10 mouse cellular contexts compared by ENCODE assay signal in genomic region chr4:72524100-72524499, GRCm38 (mm10).
DNase-seq lines count a peak whose midpoint lies in the region; ATAC-seq and TF ChIP-seq lines count a peak whose summit lies in the region.
"Had no signal": no experiment of that assay in that cellular context is flagged by ENCODE, and none has a peak within 500 bp of the region (broad histone marks: within the 10 kb centered on the region; RNA-seq: fewer than 3 reads in every experiment).

No protein-coding gene starts in this region.

- no peak overlapping the region for H3K4me3 ChIP-seq in hindbrain, embryonic 16.5 days (ENCODE audit: low read length)
- H3K4me3 ChIP-seq in hindbrain, embryonic 12.5 days: no peak overlapping the region
- no peak overlapping the region for H3K4me3 ChIP-seq in layer of hippocampus, adult 2 months
- H3K4me3 ChIP-seq in heart, embryonic 12.5 days: no peak overlapping the region
- no peak overlapping the region for H3K4me3 ChIP-seq in liver, embryonic 12.5 days

- no peaks in the 10 kb centered on the region for H3K27me3 ChIP-seq in hindbrain, embryonic 16.5 days (replicated peaks; ENCODE audit: control insufficient read depth, insufficient read depth, low read length)
- no peaks in the 10 kb centered on the region for H3K27me3 ChIP-seq in hindbrain, embryonic 12.5 days
- H3K27me3 ChIP-seq in heart, embryonic 12.5 days (replicated peaks): no peaks in the 10 kb centered on the region
- H3K27me3 ChIP-seq in liver, embryonic 12.5 days (replicated peaks): no peaks in the 10 kb centered on the region

- no peak overlapping the region for H3K4me2 ChIP-seq in hindbrain, embryonic 16.5 days (ENCODE audit: low read length)
- H3K4me2 ChIP-seq in hindbrain, embryonic 12.5 days (replicated peaks): no peak overlapping the region
- H3K4me2 ChIP-seq in heart, embryonic 12.5 days: no peak overlapping the region
- no peak overlapping the region for H3K4me2 ChIP-seq in liver, embryonic 12.5 days

- peak; percentile 79 for ATAC-seq in hindbrain, embryonic 16.5 days
- no peak for ATAC-seq in hindbrain, embryonic 12.5 days (ENCODE audit: low FRiP score)
- no peak for ATAC-seq in heart, embryonic 12.5 days (ENCODE audit: insufficient number of reproducible peaks, low FRiP score)
- ATAC-seq in liver, embryonic 12.5 days: no peak

- peak; percentile 84 for DNase-seq in cerebellum, adult 9-10 months
- DNase-seq in layer of hippocampus, adult 2 months (ENCODE audit: low spot score in 2 of 2): peak; percentile 60 to 75
- DNase-seq in right cerebral cortex, postnatal 10 days (ENCODE audit: low spot score in 2 of 2): peak; percentile 78
- DNase-seq in c-Kit-positive CD71-positive TER-119-positive erythroid progenitor cells, embryonic 14.5 days (ENCODE audit: low spot score): no peak
- DNase-seq: kidney, adult 11 months had no signal

- H3K9me3 ChIP-seq in hindbrain, embryonic 16.5 days (ENCODE audit: control insufficient read depth, low read length): no peaks in the 10 kb centered on the region
- H3K9me3 ChIP-seq in hindbrain, embryonic 12.5 days (replicated peaks): no peaks in the 10 kb centered on the region
- H3K9me3 ChIP-seq in heart, embryonic 12.5 days (replicated peaks): peaks cover 2% of the 10 kb centered on the region; the same call in 1 of the 2 replicates
- no peaks in the 10 kb centered on the region for H3K9me3 ChIP-seq in liver, embryonic 12.5 days (replicated peaks)

- no peaks in the 10 kb centered on the region for H3K36me3 ChIP-seq in hindbrain, embryonic 16.5 days (ENCODE audit: control insufficient read depth, insufficient read depth, low read length)
- no peaks in the 10 kb centered on the region for H3K36me3 ChIP-seq in hindbrain, embryonic 12.5 days
- no peaks in the 10 kb centered on the region for H3K36me3 ChIP-seq in heart, embryonic 12.5 days
- H3K36me3 ChIP-seq in liver, embryonic 12.5 days: no peaks in the 10 kb centered on the region

- no peak for TF ChIP-seq CTCF in layer of hippocampus, adult 2 months (conservative IDR thresholded peaks at IDR 0.05)

- no peak overlapping the region for H3K9ac ChIP-seq in hindbrain, embryonic 16.5 days (ENCODE audit: low read depth, low read length)
- no peak overlapping the region for H3K9ac ChIP-seq in hindbrain, embryonic 12.5 days
- no peak overlapping the region for H3K9ac ChIP-seq in heart, embryonic 12.5 days
- H3K9ac ChIP-seq in liver, embryonic 12.5 days: no peak overlapping the region
- H3K9ac ChIP-seq: liver, embryonic 14.5 days had no signal

- no peaks in the 10 kb centered on the region for H3K4me1 ChIP-seq in hindbrain, embryonic 16.5 days (ENCODE audit: control insufficient read depth, insufficient read depth, low read depth, low read length)
- H3K4me1 ChIP-seq in hindbrain, embryonic 12.5 days: no peaks in the 10 kb centered on the region
- H3K4me1 ChIP-seq in heart, embryonic 12.5 days (replicated peaks): no peaks in the 10 kb centered on the region
- no peaks in the 10 kb centered on the region for H3K4me1 ChIP-seq in liver, embryonic 12.5 days

- no peak overlapping the region for H3K27ac ChIP-seq in hindbrain, embryonic 16.5 days (ENCODE audit: low read depth, low read length)
- H3K27ac ChIP-seq in hindbrain, embryonic 12.5 days: no peak overlapping the region
- H3K27ac ChIP-seq in layer of hippocampus, adult 2 months: no peak overlapping the region
- H3K27ac ChIP-seq in heart, embryonic 12.5 days (ENCODE audit: poor library complexity, severe bottlenecking): no peak overlapping the region
- H3K27ac ChIP-seq in liver, embryonic 12.5 days: no peak overlapping the region
- H3K27ac ChIP-seq: liver, embryonic 14.5 days had no signal

- WGBS in hindbrain, embryonic 16.5 days: 61% methylated on average over 1 of the region's 1 CpGs
- 70% methylated on average over 1 of the region's 1 CpGs for WGBS in hindbrain, embryonic 12.5 days
- 51% methylated on average over 1 of the region's 1 CpGs for WGBS in heart, embryonic 12.5 days
- WGBS in liver, embryonic 12.5 days (ENCODE audit: insufficient replicate concordance): 31% methylated on average over 1 of the region's 1 CpGs
